In genomic region chrX:18161796-18162191, GRCm38 (mm10) we compare ENCODE assay signal across 8 mouse cellular contexts. TPM values are rescaled to one million over a fixed set of nuclear protein-coding genes. Genes with fewer than 3 reads are reported as not detected.
DNase-seq lines count a peak whose midpoint lies in the region; ATAC-seq and TF ChIP-seq lines count a peak whose summit lies in the region.
"Had no signal": no experiment of that assay in that cellular context is flagged by ENCODE, and none has a peak within 500 bp of the region (broad histone marks: within the 10 kb centered on the region; RNA-seq: fewer than 3 reads in every experiment).

No protein-coding gene starts in this region.

- H3K4me2 ChIP-seq in limb, embryonic 13.5 days (replicated peaks): peak overlapping the region; percentile 66
- H3K4me2 ChIP-seq in neural tube, embryonic 13.5 days: peak overlapping the region; percentile 63

- no peak for DNase-seq in lung, adult 2 months
- DNase-seq in lung, adult 18-20 months: no peak
- peak; percentile 79 for DNase-seq in cerebellum, adult 11 months
- DNase-seq in adrenal gland, adult 8-10 months: no peak

- H3K27me3 ChIP-seq in erythroblast, embryonic 14.5 days (ENCODE audit: control insufficient read depth): no peaks in the 10 kb centered on the region
- H3K27me3 ChIP-seq in limb, embryonic 13.5 days: no peaks in the 10 kb centered on the region
- no peaks in the 10 kb centered on the region for H3K27me3 ChIP-seq in neural tube, embryonic 13.5 days

- peak overlapping the region; percentile 83 for H3K27ac ChIP-seq in limb, embryonic 13.5 days
- H3K27ac ChIP-seq in neural tube, embryonic 13.5 days (replicated peaks): peak overlapping the region; percentile 95

- no peaks in the 10 kb centered on the region for H3K9me3 ChIP-seq in erythroblast, embryonic 14.5 days (ENCODE audit: control insufficient read depth, low read length)
- H3K9me3 ChIP-seq in limb, embryonic 13.5 days: no peaks in the 10 kb centered on the region
- H3K9me3 ChIP-seq in neural tube, embryonic 13.5 days: no peaks in the 10 kb centered on the region

- no peak for TF ChIP-seq POLR2A in lung, adult 2 months (IDR thresholded peaks at IDR 0.05; ENCODE audit: borderline replicate concordance, extremely low read depth, low read depth, low read length)

- H3K4me1 ChIP-seq in lung, adult 2 months (ENCODE audit: control insufficient read depth, insufficient read depth, low read length): no peaks in the 10 kb centered on the region
- peaks cover 12% of the 10 kb centered on the region for H3K4me1 ChIP-seq in erythroblast, embryonic 14.5 days (ENCODE audit: control insufficient read depth)
- no peaks in the 10 kb centered on the region for H3K4me1 ChIP-seq in limb, embryonic 13.5 days
- 0 out of 2 replicates have a peak, but pooled peaks cover 3% of the 10 kb centered on the region for H3K4me1 ChIP-seq in neural tube, embryonic 13.5 days (replicated peaks)

- no peak for TF ChIP-seq CTCF in lung, adult 2 months (IDR thresholded peaks at IDR 0.05; ENCODE audit: insufficient read depth, low read length)

- WGBS in lung, adult 2 months: under 1% methylated on average over 28 of the region's 28 CpGs
- WGBS in limb, embryonic 13.5 days: under 1% methylated on average over 28 of the region's 28 CpGs
- WGBS in neural tube, embryonic 13.5 days: under 1% methylated on average over 28 of the region's 28 CpGs

- H3K4me3 ChIP-seq in lung, adult 2 months (replicated peaks; ENCODE audit: extremely low read depth, low read depth, low read length): peak overlapping the region; percentile 88
- peak overlapping the region; percentile 98 for H3K4me3 ChIP-seq in erythroblast, embryonic 14.5 days (replicated peaks)
- peak overlapping the region; percentile 74 for H3K4me3 ChIP-seq in limb, embryonic 13.5 days
- peak overlapping the region; percentile 79 for H3K4me3 ChIP-seq in neural tube, embryonic 13.5 days

- H3K9ac ChIP-seq in limb, embryonic 13.5 days: peak overlapping the region; percentile 79
- H3K9ac ChIP-seq in neural tube, embryonic 13.5 days: peak overlapping the region; percentile 85

- peak; percentile 67 for ATAC-seq in limb, embryonic 13.5 days (ENCODE audit: low FRiP score, low read depth)
- ATAC-seq in neural tube, embryonic 13.5 days (ENCODE audit: low read depth): peak; percentile 78

- H3K36me3 ChIP-seq in erythroblast, embryonic 14.5 days (ENCODE audit: control insufficient read depth): no peaks in the 10 kb centered on the region
- no peaks in the 10 kb centered on the region for H3K36me3 ChIP-seq in limb, embryonic 13.5 days
- H3K36me3 ChIP-seq in neural tube, embryonic 13.5 days: no peaks in the 10 kb centered on the region

RNA-seq across cellular contexts. Expression of gene Kdm6a, which starts 0.6 kb away (rescaled TPM):
- 9.9 and 11.5 TPM in 2 replicates for polyA plus RNA-seq in lung, adult 2 months (2012; rRNA removed)
- polyA plus RNA-seq in erythroblast, embryonic 14.5 days (2012): 1.2 and 1.9 TPM in 2 replicates
- polyA plus RNA-seq in limb, embryonic 13.5 days (2015; fragmentation: Nextera tagmentation; extraction: Ambion mirVana): 22.3 and 25.5 TPM in 2 replicates
- polyA plus RNA-seq in neural tube, embryonic 13.5 days (2015; fragmentation: Nextera tagmentation; extraction: Ambion mirVana): 17.8 and 22.6 TPM in 2 replicates
- total RNA-seq in adrenal gland, adult 8-10 months (2022): 10 to 100 TPM; 46.4 to 75.7 (median 62.6) TPM

RNA-seq across cellular contexts. Expression of gene Dusp21, which starts 16.1 kb away (rescaled TPM):
- not detected in 2 replicates for polyA plus RNA-seq in lung, adult 2 months (2012; rRNA removed)
- not detected in 2 replicates for polyA plus RNA-seq in erythroblast, embryonic 14.5 days (2012)
- not detected in 2 replicates for polyA plus RNA-seq in limb, embryonic 13.5 days (2015; fragmentation: Nextera tagmentation; extraction: Ambion mirVana)
- polyA plus RNA-seq in neural tube, embryonic 13.5 days (2015; fragmentation: Nextera tagmentation; extraction: Ambion mirVana): not detected in 2 replicates
- not detected for total RNA-seq in adrenal gland, adult 8-10 months (2022)
- total RNA-seq: neutrophil, adult 5-6 weeks had no signal
